Mouse (Mus musculus): ENCODE data around the gene Mfsd4b3. TPM values are rescaled to one million over a fixed set of nuclear protein-coding genes. Genes with fewer than 3 reads are reported as not detected.
"Not testable (repeated sequence)": the region's sequence is repeated elsewhere in the genome, so short reads cannot be mapped to it uniquely, and the experiment has no call there.

Gene Mfsd4b3
- total RNA-seq, 2 experiments from 2014 or later, result 0.25 TPM; not detected in 1

- DNase-seq (ENCODE audit: low spot score in 2 of 2), result no peak
Observed at GRCm38 (mm10) chr10:39926616-39927139, 33.3 kb downstream of the Mfsd4b3 start, which contains the start of gene Mfsd4b2. TSS of gene Mfsd4b2 (minus strand) at chr10:39926923.

- DNase-seq (ENCODE audit: low spot score in 2 of 2), result not testable (repeated sequence)
Observed at GRCm38 (mm10) chr10:39924556-39924955, 35.4 kb downstream of the Mfsd4b3 start.

GRCm38 (mm10) chr10:39912616-39913015, 47.3 kb downstream of the Mfsd4b3 start:
- no peak for DNase-seq (ENCODE audit: low spot score in 2 of 2)

GRCm38 (mm10) chr10:39908768-39909441, 51.0 kb downstream of the Mfsd4b3 start:
- DNase-seq (ENCODE audit: low spot score in 2 of 2), result no peak

GRCm38 (mm10) chr10:39906799-39907658, 52.9 kb downstream of the Mfsd4b3 start:
- no peak for DNase-seq (ENCODE audit: low spot score in 2 of 2)

GRCm38 (mm10) chr10:39904191-39904590, 55.8 kb downstream of the Mfsd4b3 start:
- DNase-seq (ENCODE audit: low spot score in 2 of 2), result no peak

- DNase-seq (ENCODE audit: low spot score in 2 of 2), result peak; percentile 77 to 90
Observed at GRCm38 (mm10) chr10:39898874-39899371, 61.0 kb downstream of the Mfsd4b3 start, which contains the start of gene Mfsd4b4. TSS of gene Mfsd4b4 (minus strand) at chr10:39899238.

Other genes starting within 250 kb of the Mfsd4b3 start
- 10 to 100 TPM; 29.2 to 30.8 TPM for gene Rev3l, start 228.0 kb downstream of the Mfsd4b3 start, total RNA-seq (2021)
- 1 to 10 TPM; 7.7 to 8.0 TPM for gene Mfsd4b4, start 60.9 kb downstream of the Mfsd4b3 start, total RNA-seq (2021)
- under 1 TPM; 0.20 to 0.32 TPM for gene Mfsd4b2, start 33.2 kb downstream of the Mfsd4b3 start, total RNA-seq (2021)
- gene Mfsd4b5, start 26.5 kb upstream of the Mfsd4b3 start, total RNA-seq (2021), result under 1 TPM; 0.20 to 0.43 TPM
- gene Mfsd4b1, start 65.1 kb upstream of the Mfsd4b3 start, total RNA-seq (2021), result 1 to 10 TPM in 1 of 2 experiments, under 1 TPM in 1; 0.74 to 1.6 TPM
- 1 to 10 TPM; 3.9 to 4.1 TPM for gene Slc16a10, start 182.1 kb upstream of the Mfsd4b3 start, total RNA-seq (2021)